Mouse (Mus musculus) embryonic fibroblast, embryonic 13.5 days (primary cell): ENCODE data around the gene 4933424G06Rik.

Source experiments
- CTCF ChIP-seq: IDR thresholded peaks from 2 replicates; pipeline ENCODE4 v1.5.1; 2011; ENCODE audit warnings: mild to moderate bottlenecking, control low read depth, low read length, moderate library complexity, borderline replicate concordance; ENCODE audit not compliant: insufficient read depth
- POLR2A ChIP-seq: IDR thresholded peaks from 2 replicates; pipeline ENCODE4 v1.6.1; 2011; ENCODE audit warnings: low read depth, mild to moderate bottlenecking, control low read depth, low read length, moderate library complexity

GRCm38 (mm10) chr1:36680893-36681292, 29.1 kb upstream of the 4933424G06Rik start:
- TF ChIP-seq POLR2A (no peak), CTCF (no peak)
